Mouse (Mus musculus) limb, embryonic 14.5 days (tissue): ENCODE data around the gene Hdhd5. TPM values are rescaled to one million over a fixed set of nuclear protein-coding genes. Genes with fewer than 3 reads are reported as not detected.
A peak's percentile ranks its signal among the peaks of the same experiment; 100 is the strongest.

Source experiments
- ATAC-seq: fragments of 200-750 bp; cut with Nextera tagmentation; 2 replicates; pipeline ENCODE4 v1.8.0; 2017; ENCODE audit warnings: low read depth, moderate number of reproducible peaks, moderate TSS enrichment; ENCODE audit not compliant: low FRiP score
- DNase-seq: peaks from one replicate; pipeline ENCODE4 v3.0.0-alpha.2; 2015; ENCODE audit warnings: low spot score
- H3K27ac ChIP-seq: fragments of 300-500 bp; sonication (generic); replicated peaks from 2 replicates; pipeline ENCODE4 v1.5.1; 2014; ENCODE audit warnings: low read depth, mild to moderate bottlenecking, low read length, moderate library complexity, mixed read lengths
- H3K27me3 ChIP-seq: fragments of 300-500 bp; sonication (generic); 2 replicates; pipeline ENCODE4 v1.6.1; 2014; ENCODE audit warnings: low read length, mixed read lengths; ENCODE audit not compliant: control insufficient read depth, insufficient read depth
- H3K36me3 ChIP-seq: fragments of 300-500 bp; sonication (generic); 2 replicates; pipeline ENCODE4 v1.6.1; 2014; ENCODE audit warnings: mild to moderate bottlenecking, low read length, moderate library complexity, mixed read lengths; ENCODE audit not compliant: control insufficient read depth, insufficient read depth
- H3K4me1 ChIP-seq: fragments of 300-500 bp; sonication (generic); 2 replicates; pipeline ENCODE4 v1.6.1; 2014; ENCODE audit warnings: antibody characterized with exemption, low read length, mixed read lengths; ENCODE audit not compliant: control insufficient read depth, insufficient read depth
- H3K4me2 ChIP-seq: fragments of 300-500 bp; sonication (generic); replicated peaks from 2 replicates; pipeline ENCODE4 v1.6.1; 2014; ENCODE audit warnings: low read depth, mild to moderate bottlenecking, low read length, moderate library complexity; ENCODE audit not compliant: severe bottlenecking
- H3K4me3 ChIP-seq: fragments of 300-500 bp; sonication (generic); replicated peaks from 2 replicates; pipeline ENCODE4 v1.5.1; 2014; ENCODE audit warnings: low read length
- H3K9ac ChIP-seq: fragments of 300-500 bp; sonication (generic); 2 replicates; pipeline ENCODE4 v1.6.1; 2014; ENCODE audit warnings: mild to moderate bottlenecking, low read depth, low read length, moderate library complexity; ENCODE audit not compliant: severe bottlenecking
- H3K9me3 ChIP-seq: fragments of 300-500 bp; sonication (generic); 2 replicates; pipeline ENCODE4 v1.6.1; 2016; ENCODE audit warnings: low read length; ENCODE audit not compliant: control insufficient read depth
- POLR2A ChIP-seq: fragments of 200-500 bp; IDR thresholded peaks from 2 replicates; pipeline ENCODE4 v1.8.0; 2012; ENCODE audit warnings: inconsistent platforms, mild to moderate bottlenecking, moderate library complexity, borderline replicate concordance; ENCODE audit not compliant: insufficient read depth, insufficient read length; ENCODE audit errors: extremely low read depth
- WGBS: fragments of 180-500 bp; shearing (Covaris S2); extraction: QIAGEN DNeasy Blood & Tissue Kit; methylation state at CpG from one replicate; pipeline ENCODE4 v1.1.7; 2014; 5-methylcytosine and 5-hydroxymethylcytosine counted together
- polyA plus RNA-seq, 2 experiments: library from polyadenylated mRNA; depleted of rRNA in 1 of 2; stranded (reverse) in 1 of 2; unstranded in 1 of 2; fragments of >200 nt; fragmentation: Nextera tagmentation in 1 of 2; extraction: Ambion mirVana in 1 of 2; gene quantifications; 2 replicates each; pipeline versions ENCODE4 v1.2.1 to v1.2.3; 2012 to 2014

The Hdhd5 gene
- polyA plus RNA-seq (2012; rRNA removed) (25.2 and 30.3 TPM in 2 replicates), polyA plus RNA-seq (2014; fragmentation: Nextera tagmentation; extraction: Ambion mirVana) (10.6 and 12.5 TPM in 2 replicates)

- Histone ChIP-seq H3K9me3 (no peaks in the 10 kb centered on the region), H3K27ac (peak within 1 kb of the TSS; percentile 33; the same call in 1 of the 2 replicates), H3K4me2 (peak within 1 kb of the TSS; percentile 80), H3K36me3 (no peaks in the 10 kb centered on the region; the same call in 1 of the 2 replicates), H3K4me1 (peaks cover 10% of the 10 kb centered on the region), H3K9ac (peak within 1 kb of the TSS; percentile 84), H3K27me3 (no peaks in the 10 kb centered on the region), H3K4me3 (peak within 1 kb of the TSS; percentile 90)
- under 1% methylated on average over 57 of the region's 75 CpGs for WGBS
- DNase-seq (peak; percentile 95), ATAC-seq (peak; percentile 97)
- peak; percentile 93; the same call in 1 of the 2 replicates for TF ChIP-seq POLR2A
Observed at GRCm38 (mm10) chr6:120531020-120531965, at the start of gene Hdhd5. Hdhd5 (minus strand) TSS chr6:120531319.

- peak overlapping the region; percentile 95 for H3K4me2 ChIP-seq
- no peak for DNase-seq
- peaks cover 24% of the 10 kb centered on the region for H3K4me1 ChIP-seq
- H3K36me3 ChIP-seq, result no peaks in the 10 kb centered on the region
- H3K4me3 ChIP-seq, result peak overlapping the region; percentile 42; the same call in 1 of the 2 replicates
- no peaks in the 10 kb centered on the region for H3K9me3 ChIP-seq
- peak; percentile 44 for ATAC-seq
- H3K27ac ChIP-seq, result 0 out of 2 replicates have a peak overlapping the region, but pooled peaks have one; percentile 43
- TF ChIP-seq POLR2A, result no peak
- WGBS, result 0% methylated on average over 1 of the region's 1 CpGs
- H3K9ac ChIP-seq, result no peak overlapping the region
- H3K27me3 ChIP-seq, result no peaks in the 10 kb centered on the region
Observed at GRCm38 (mm10) chr6:120580713-120581015, 49.5 kb upstream of the Hdhd5 start.

DNA sequence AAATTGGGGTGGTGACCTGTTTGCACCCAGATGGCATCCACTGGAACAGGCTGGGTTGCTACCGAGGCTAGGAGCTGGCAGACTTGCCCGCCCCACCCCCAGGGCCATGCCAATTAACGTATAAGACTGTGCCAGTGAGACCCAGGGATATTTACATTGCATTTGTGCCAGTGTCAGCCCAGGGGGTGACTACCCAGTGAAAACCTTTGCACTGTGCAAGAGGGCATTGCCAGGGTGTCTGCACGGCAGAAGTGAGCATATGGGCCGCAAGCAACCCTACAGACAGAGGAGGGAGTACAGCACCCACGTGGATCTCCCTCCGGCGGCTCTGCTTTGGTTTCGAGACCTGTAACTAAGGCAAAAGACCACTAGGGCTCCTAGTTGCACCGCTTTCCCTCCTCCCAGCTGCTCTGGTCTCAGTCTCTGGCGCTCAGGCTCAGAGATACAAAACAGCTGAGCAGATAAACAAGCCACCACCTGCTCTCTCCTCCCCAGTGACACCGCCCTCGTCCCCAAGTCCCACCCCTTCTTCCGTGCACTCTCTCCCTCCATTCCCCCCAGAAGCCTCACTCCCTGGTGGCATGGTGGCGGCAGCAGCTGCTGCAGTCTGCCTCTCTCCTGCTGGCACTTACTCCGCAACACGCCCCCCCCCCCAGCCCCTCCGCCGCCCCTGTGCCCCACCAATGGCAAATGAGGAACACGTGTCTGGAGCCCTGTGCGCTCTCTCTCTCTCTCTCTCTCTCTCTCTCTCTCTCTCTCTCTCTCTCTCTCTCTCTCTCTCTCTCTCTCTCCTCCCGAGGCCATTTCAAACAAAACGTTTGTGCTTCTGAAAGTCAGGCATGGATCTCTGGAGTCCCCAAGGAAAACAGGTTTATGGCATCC is 49.0 kb upstream of the Hdhd5 start:
- Histone ChIP-seq H3K4me2 (peak overlapping the region; percentile 95), H3K4me1 (peaks cover 20% of the 10 kb centered on the region), H3K36me3 (no peaks in the 10 kb centered on the region), H3K9ac (peak overlapping the region; percentile 48), H3K27me3 (no peaks in the 10 kb centered on the region), H3K27ac (0 out of 2 replicates have a peak overlapping the region, but pooled peaks have one; percentile 43), H3K9me3 (no peaks in the 10 kb centered on the region), H3K4me3 (peak overlapping the region; percentile 42)
- ATAC-seq, result peak; percentile 91
- no peak for TF ChIP-seq POLR2A
- 0% methylated on average over 18 of the region's 23 CpGs for WGBS
- DNase-seq, result peak; percentile 82

DNA sequence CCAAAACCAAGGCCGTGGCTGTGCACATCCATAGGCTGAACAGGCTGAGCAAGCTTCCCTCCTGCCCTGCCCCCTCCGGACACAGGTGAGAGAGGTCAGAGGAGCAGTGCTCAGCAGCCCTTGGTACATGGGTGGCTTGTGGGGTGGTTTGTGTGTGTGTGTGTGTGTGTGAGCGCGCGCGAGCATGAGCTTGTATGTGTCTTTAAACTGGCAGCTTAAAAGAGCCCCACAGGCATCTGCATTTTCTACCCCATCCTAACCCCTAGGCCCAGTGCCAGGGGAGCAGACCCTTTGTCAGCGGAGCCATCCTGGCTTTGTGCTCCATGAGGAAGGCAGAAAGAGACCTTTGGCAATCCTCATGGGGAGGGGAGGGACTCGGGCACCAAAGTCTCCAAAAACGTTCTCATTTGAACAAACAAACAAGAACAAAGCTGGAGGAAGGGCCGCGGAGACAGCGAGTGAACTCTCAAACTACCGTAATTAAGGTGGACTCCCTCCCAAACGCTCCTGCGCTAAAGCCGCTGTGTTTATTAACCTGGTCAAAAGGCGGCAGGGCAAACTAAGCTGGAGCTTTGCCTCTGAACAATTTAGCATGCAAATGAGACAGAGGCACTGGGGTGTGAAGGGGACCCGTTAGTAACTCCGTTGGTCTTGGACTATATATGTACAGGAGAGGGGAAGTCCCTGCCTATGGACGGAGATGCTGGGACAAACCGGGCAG is 48.2 kb upstream of the Hdhd5 start:
- no peak for ATAC-seq
- H3K4me2 ChIP-seq, result peak overlapping the region; percentile 95
- no peaks in the 10 kb centered on the region for H3K36me3 ChIP-seq
- H3K9ac ChIP-seq, result peak overlapping the region; percentile 48
- DNase-seq, result no peak
- no peak overlapping the region for H3K27ac ChIP-seq
- H3K4me1 ChIP-seq, result peaks cover 20% of the 10 kb centered on the region
- 4% methylated on average over 21 of the region's 21 CpGs for WGBS
- H3K4me3 ChIP-seq, result peak overlapping the region; percentile 42
- H3K27me3 ChIP-seq, result no peaks in the 10 kb centered on the region
- no peaks in the 10 kb centered on the region for H3K9me3 ChIP-seq
- no peak for TF ChIP-seq POLR2A

GRCm38 (mm10) chr6:120578471-120578870 is 47.4 kb upstream of the Hdhd5 start:
- Histone ChIP-seq H3K9me3 (no peaks in the 10 kb centered on the region), H3K27ac (no peak overlapping the region), H3K27me3 (no peaks in the 10 kb centered on the region), H3K4me2 (no peak overlapping the region), H3K36me3 (no peaks in the 10 kb centered on the region), H3K4me1 (peaks cover 20% of the 10 kb centered on the region), H3K9ac (no peak overlapping the region), H3K4me3 (no peak overlapping the region)
- WGBS, result 51% methylated on average over 5 of the region's 5 CpGs
- ATAC-seq (no peak), DNase-seq (no peak)
- no peak for TF ChIP-seq POLR2A
